Mouse (Mus musculus) intestine, embryonic 16.5 days (tissue): ENCODE results near the gene Nckap5. TPM values are rescaled to one million over a fixed set of nuclear protein-coding genes. Genes with fewer than 3 reads are reported as not detected.

Experiments used
- ATAC-seq: fragments of 200-750 bp; cut with Nextera tagmentation; 2 replicates; pipeline ENCODE4 v1.8.0; 2017; ENCODE audit warnings: moderate TSS enrichment, moderate library complexity
- H3K27ac ChIP-seq: fragments of 300-500 bp; sonication (generic); 2 replicates; pipeline ENCODE4 v1.5.1; 2014; ENCODE audit warnings: mild to moderate bottlenecking, low read length
- H3K27me3 ChIP-seq: fragments of 300-500 bp; sonication (generic); replicated peaks from 2 replicates; pipeline ENCODE4 v1.6.1; 2014; ENCODE audit warnings: low read length, control low read depth, mixed read lengths; ENCODE audit not compliant: control insufficient read depth, insufficient read depth
- H3K36me3 ChIP-seq: fragments of 300-500 bp; sonication (generic); 2 replicates; pipeline ENCODE4 v1.6.1; 2014; ENCODE audit warnings: low read length, control low read depth; ENCODE audit not compliant: control insufficient read depth, insufficient read depth
- H3K4me1 ChIP-seq: fragments of 300-500 bp; sonication (generic); 2 replicates; pipeline ENCODE4 v1.6.1; 2014; ENCODE audit warnings: low read length, control low read depth, mixed read lengths; ENCODE audit not compliant: control insufficient read depth, insufficient read depth
- H3K4me2 ChIP-seq: fragments of 300-500 bp; sonication (generic); 2 replicates; pipeline ENCODE4 v1.6.1; 2014; ENCODE audit warnings: low read depth, low read length, control low read depth
- H3K4me3 ChIP-seq: fragments of 300-500 bp; sonication (generic); 2 replicates; pipeline ENCODE4 v1.5.1; 2014; ENCODE audit warnings: mild to moderate bottlenecking, low read length
- H3K9ac ChIP-seq: fragments of 300-500 bp; sonication (generic); 2 replicates; pipeline ENCODE4 v1.6.1; 2014; ENCODE audit warnings: low read depth, low read length
- H3K9me3 ChIP-seq: fragments of 300-500 bp; sonication (generic); 2 replicates; pipeline ENCODE4 v1.6.1; 2016; ENCODE audit warnings: low read length, control low read depth; ENCODE audit not compliant: control insufficient read depth
- WGBS: fragments of 180-500 bp; shearing (Covaris S2); extraction: QIAGEN DNeasy Blood & Tissue Kit; methylation state at CpG from one replicate; pipeline ENCODE4 v1.1.7; 2014; 5-methylcytosine and 5-hydroxymethylcytosine counted together
- polyA plus RNA-seq: library from polyadenylated mRNA; unstranded; fragments of >200 nt; fragmentation: Nextera tagmentation; extraction: Ambion mirVana; gene quantifications from 2 replicates; pipeline ENCODE4 v1.2.1, GENCODE M21; 2015

Gene Nckap5
- polyA plus RNA-seq, 1 experiment from 2014 or later = 11.5 TPM

- H3K4me3 ChIP-seq = no peak overlapping the region
- H3K27ac ChIP-seq = no peak overlapping the region
- no peaks in the 10 kb centered on the region for H3K4me1 ChIP-seq
- no peaks in the 10 kb centered on the region for H3K36me3 ChIP-seq
- no peak overlapping the region for H3K4me2 ChIP-seq
- no peaks in the 10 kb centered on the region for H3K9me3 ChIP-seq
- no peaks in the 10 kb centered on the region for H3K27me3 ChIP-seq
- H3K9ac ChIP-seq = no peak overlapping the region
- WGBS = 91% methylated on average over 8 of the region's 8 CpGs
- no peak for ATAC-seq
These were observed 261.9 kb downstream of the Nckap5 start for GRCm38 (mm10) chr1:126568520-126569197.

GRCm38 (mm10) chr1:126565151-126565725 lies 265.4 kb downstream of the Nckap5 start:
- H3K27me3 ChIP-seq = no peaks in the 10 kb centered on the region
- H3K4me1 ChIP-seq = no peaks in the 10 kb centered on the region
- no peak overlapping the region for H3K27ac ChIP-seq
- ATAC-seq = no peak
- H3K9ac ChIP-seq = no peak overlapping the region
- H3K9me3 ChIP-seq = no peaks in the 10 kb centered on the region
- no peak overlapping the region for H3K4me2 ChIP-seq
- WGBS = 70% methylated on average over 3 of the region's 3 CpGs
- H3K36me3 ChIP-seq = no peaks in the 10 kb centered on the region
- H3K4me3 ChIP-seq = no peak overlapping the region

- H3K4me2 ChIP-seq = no peak overlapping the region
- H3K36me3 ChIP-seq = no peaks in the 10 kb centered on the region
- no peak overlapping the region for H3K4me3 ChIP-seq
- no peak overlapping the region for H3K9ac ChIP-seq
- 81% methylated on average over 7 of the region's 7 CpGs for WGBS
- H3K4me1 ChIP-seq = no peaks in the 10 kb centered on the region
- H3K9me3 ChIP-seq = no peaks in the 10 kb centered on the region
- ATAC-seq = no peak
- no peak overlapping the region for H3K27ac ChIP-seq
- no peaks in the 10 kb centered on the region for H3K27me3 ChIP-seq
These were observed 269.7 kb downstream of the Nckap5 start for GRCm38 (mm10) chr1:126560931-126561330.

- Histone ChIP-seq H3K9me3 (no peaks in the 10 kb centered on the region), H3K9ac (no peak overlapping the region), H3K4me2 (no peak overlapping the region), H3K27me3 (no peaks in the 10 kb centered on the region), H3K36me3 (no peaks in the 10 kb centered on the region), H3K4me3 (no peak overlapping the region), H3K27ac (no peak overlapping the region), H3K4me1 (no peaks in the 10 kb centered on the region)
- WGBS = 83% methylated on average over 12 of the region's 12 CpGs
- ATAC-seq = no peak
These were observed 272.8 kb downstream of the Nckap5 start for GRCm38 (mm10) chr1:126557791-126558294.

- 81% methylated on average over 7 of the region's 7 CpGs for WGBS
- Histone ChIP-seq H3K36me3 (no peaks in the 10 kb centered on the region), H3K9me3 (no peaks in the 10 kb centered on the region), H3K4me1 (no peaks in the 10 kb centered on the region), H3K27me3 (no peaks in the 10 kb centered on the region), H3K9ac (no peak overlapping the region), H3K27ac (no peak overlapping the region), H3K4me3 (no peak overlapping the region), H3K4me2 (no peak overlapping the region)
- ATAC-seq = no peak
These were observed 282.6 kb downstream of the Nckap5 start for GRCm38 (mm10) chr1:126547979-126548378.

- Histone ChIP-seq H3K9me3 (no peaks in the 10 kb centered on the region), H3K9ac (no peak overlapping the region), H3K4me2 (no peak overlapping the region), H3K27me3 (no peaks in the 10 kb centered on the region), H3K4me3 (no peak overlapping the region), H3K36me3 (no peaks in the 10 kb centered on the region), H3K4me1 (no peaks in the 10 kb centered on the region), H3K27ac (no peak overlapping the region)
- 64% methylated on average over 4 of the region's 4 CpGs for WGBS
- no peak for ATAC-seq
These were observed 286.1 kb downstream of the Nckap5 start for GRCm38 (mm10) chr1:126544471-126544870.

GRCm38 (mm10) chr1:126537223-126537757 lies 293.3 kb downstream of the Nckap5 start:
- no peak overlapping the region for H3K27ac ChIP-seq
- H3K4me1 ChIP-seq = 0 out of 2 replicates have a peak, but pooled peaks cover 3% of the 10 kb centered on the region
- no peaks in the 10 kb centered on the region for H3K36me3 ChIP-seq
- 61% methylated on average over 6 of the region's 6 CpGs for WGBS
- no peak overlapping the region for H3K4me2 ChIP-seq
- no peak overlapping the region for H3K9ac ChIP-seq
- no peak overlapping the region for H3K4me3 ChIP-seq
- ATAC-seq = peak; percentile 62; the same call in 1 of the 2 replicates
- no peaks in the 10 kb centered on the region for H3K27me3 ChIP-seq
- H3K9me3 ChIP-seq = no peaks in the 10 kb centered on the region

- Histone ChIP-seq H3K27me3 (no peaks in the 10 kb centered on the region), H3K4me2 (no peak overlapping the region), H3K4me1 (0 out of 2 replicates have a peak, but pooled peaks cover 3% of the 10 kb centered on the region), H3K36me3 (no peaks in the 10 kb centered on the region), H3K27ac (no peak overlapping the region), H3K9me3 (no peaks in the 10 kb centered on the region), H3K4me3 (no peak overlapping the region), H3K9ac (no peak overlapping the region)
- WGBS = 82% methylated on average over 1 of the region's 1 CpGs
- no peak for ATAC-seq
These were observed 295.1 kb downstream of the Nckap5 start for GRCm38 (mm10) chr1:126535527-126535926.

GRCm38 (mm10) chr1:126534046-126534445 lies 296.6 kb downstream of the Nckap5 start:
- Histone ChIP-seq H3K4me1 (0 out of 2 replicates have a peak, but pooled peaks cover 3% of the 10 kb centered on the region), H3K9ac (no peak overlapping the region), H3K27ac (no peak overlapping the region), H3K36me3 (no peaks in the 10 kb centered on the region), H3K4me2 (no peak overlapping the region), H3K27me3 (no peaks in the 10 kb centered on the region), H3K9me3 (no peaks in the 10 kb centered on the region), H3K4me3 (no peak overlapping the region)
- WGBS = 61% methylated on average over 2 of the region's 2 CpGs
- ATAC-seq = no peak
